Mouse (Mus musculus) frontal cortex, postnatal 36 days (tissue): ENCODE measurements at regions not wholly inside any gene's neighbourhood (a gene's known extent, or its start where the extent isn't known, plus 50 kb on each side); places are given as distances from the start of the nearest gene placed in this dataset.
A peak's percentile ranks its signal among the peaks of the same experiment; 100 is the strongest.
"Not testable (repeated sequence)": the region's sequence is repeated elsewhere in the genome, so short reads cannot be mapped to it uniquely, and the experiment has no call there.

Experiments used
- DNase-seq, 2 experiments: peaks; one replicate each; pipeline ENCODE4 v3.0.0; 2022; ENCODE audit warnings: low spot score in 2 of 2

- peak; percentile 15 for DNase-seq
Measured at GRCm38 (mm10) chr6:7120136-7120535, 164.3 kb downstream of the Sdhaf3 start.

GRCm38 (mm10) chr6:7133042-7133441, 177.2 kb downstream of the Sdhaf3 start:
- DNase-seq = no peak

GRCm38 (mm10) chr6:7134062-7134461, 178.3 kb downstream of the Sdhaf3 start:
- DNase-seq = no peak

- no peak for DNase-seq
Measured at GRCm38 (mm10) chr6:7134888-7135287, 179.1 kb downstream of the Sdhaf3 start.

DNA sequence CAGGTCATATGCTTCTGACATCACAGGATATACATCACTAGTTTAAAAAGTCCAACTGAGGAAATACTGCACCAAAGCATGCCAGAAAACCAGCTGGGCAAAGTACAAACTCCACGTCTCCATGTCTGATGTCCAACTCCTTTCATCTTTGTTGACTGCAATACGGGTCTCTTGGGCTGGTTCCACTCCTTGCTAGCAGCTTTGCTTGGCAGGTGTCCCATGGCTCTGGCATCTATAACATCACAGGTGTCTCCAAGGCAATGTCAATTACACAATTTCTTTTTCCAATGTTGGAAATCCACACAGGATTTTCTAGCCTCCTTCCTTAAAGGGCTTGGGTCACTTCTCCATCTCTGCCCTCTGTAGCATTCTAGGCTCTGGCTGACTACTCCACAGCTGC, 225.9 kb downstream of the Sdhaf3 start:
- no peak for DNase-seq

DNA sequence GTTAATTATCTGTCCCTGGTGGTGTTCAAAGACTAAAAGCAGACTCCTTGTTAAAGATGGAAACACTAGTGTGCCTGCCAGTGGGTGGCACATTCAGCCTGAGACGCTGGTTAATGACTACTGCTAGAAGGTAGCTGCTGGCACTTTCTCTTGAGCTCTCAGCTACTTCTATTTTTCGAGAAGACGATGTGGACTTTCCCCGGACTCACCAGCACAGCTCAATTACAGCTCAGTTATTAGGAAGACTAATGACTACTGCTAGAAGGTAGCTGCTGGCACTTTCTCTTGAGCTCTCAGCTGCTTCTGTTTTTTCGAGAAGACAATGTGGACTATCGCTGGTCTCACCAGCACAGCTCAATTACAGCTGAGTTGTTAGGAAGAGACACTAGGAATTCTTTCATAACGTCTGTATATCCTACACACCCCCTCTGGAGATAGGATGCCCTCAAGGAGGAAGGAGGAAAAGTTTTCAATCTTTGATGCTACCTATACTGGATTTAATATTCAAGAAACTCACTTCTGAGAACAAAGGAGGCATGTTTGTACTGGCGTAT, 243.3 kb downstream of the Sdhaf3 start:
- no peak for DNase-seq

GRCm38 (mm10) chr6:7215880-7216279, 260.1 kb downstream of the Sdhaf3 start:
- peak; percentile 5 for DNase-seq

DNA sequence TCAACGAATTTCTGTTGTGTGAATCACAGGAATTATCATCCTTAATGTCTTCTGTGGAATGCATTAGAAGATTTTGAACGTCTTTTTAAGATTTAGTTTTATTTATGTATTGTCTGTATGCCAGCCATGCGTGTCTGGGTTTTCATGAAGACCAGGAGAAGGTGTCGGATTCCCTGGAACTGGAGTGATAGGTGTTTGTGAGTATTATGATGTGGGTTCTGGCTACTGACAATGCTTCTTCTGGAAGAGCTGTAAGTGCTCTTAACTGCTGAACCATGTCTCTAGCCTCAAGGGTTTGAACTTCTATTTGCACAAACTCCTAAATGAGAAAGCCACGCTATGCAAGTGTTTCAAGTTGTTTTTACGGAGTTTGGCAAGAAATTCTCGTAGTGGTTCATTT, 296.5 kb downstream of the Sdhaf3 start:
- no peak for DNase-seq

GRCm38 (mm10) chr6:7277431-7277830, 277.2 kb upstream of the Tac1 start:
- DNase-seq = no peak

DNA sequence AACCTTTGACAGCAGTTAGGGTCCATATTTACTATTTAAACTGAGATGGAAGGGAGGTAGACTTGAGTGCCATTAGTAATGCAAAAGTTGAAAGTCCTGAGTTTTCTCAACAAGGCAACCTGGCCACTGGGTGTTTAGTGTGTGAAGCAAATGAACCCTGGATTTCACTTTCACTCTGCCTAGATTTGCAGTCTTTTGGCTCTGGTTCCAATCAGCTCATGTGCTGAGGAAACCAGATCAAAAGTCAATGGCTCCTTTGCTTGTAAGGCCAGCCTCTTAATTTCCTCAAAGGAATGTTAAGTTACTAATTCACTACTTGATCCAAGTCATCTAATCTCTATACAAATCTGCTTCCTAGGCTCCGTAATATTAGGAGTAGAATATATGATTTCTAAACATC, 247.7 kb upstream of the Tac1 start:
- DNase-seq = no peak

DNA sequence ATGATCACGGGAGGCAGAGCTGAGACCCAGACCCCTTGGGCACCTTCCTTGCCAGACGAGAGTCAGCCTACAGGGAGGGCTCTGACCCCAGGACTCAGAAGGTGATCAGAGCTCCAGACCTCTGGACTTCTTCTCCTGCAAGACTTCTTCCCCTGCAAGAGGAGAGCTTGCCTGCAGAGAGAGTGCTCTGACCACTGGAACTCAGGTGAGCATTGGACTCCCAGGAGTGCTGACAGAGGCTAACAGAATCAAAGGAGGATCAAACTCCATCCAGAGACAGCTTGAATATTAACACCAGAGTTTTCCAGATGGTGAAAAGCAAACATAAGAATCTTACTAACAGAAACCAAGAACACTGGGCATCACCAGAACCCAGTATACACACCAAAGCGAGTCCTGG, 241.2 kb upstream of the Tac1 start:
- no peak for DNase-seq

DNA sequence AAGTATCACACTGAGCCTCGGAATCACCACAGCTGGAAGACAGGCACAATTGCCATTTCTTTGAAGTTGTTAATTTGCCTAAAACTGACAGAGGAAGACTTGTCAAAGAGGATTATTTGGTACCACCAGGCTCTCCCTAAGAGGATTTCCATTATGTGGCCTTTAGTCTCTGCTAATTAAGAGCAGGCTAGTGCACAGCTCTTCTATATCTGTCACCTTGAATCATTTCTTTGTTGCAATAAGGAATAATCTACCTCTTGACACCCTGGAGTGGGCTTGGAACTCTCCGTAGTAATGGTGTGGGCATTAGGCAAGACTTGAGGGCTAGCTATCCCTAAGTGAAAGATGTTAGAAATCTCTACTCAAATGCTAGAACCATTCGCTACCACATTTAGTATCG, 227.7 kb upstream of the Tac1 start:
- DNase-seq = no peak

GRCm38 (mm10) chr6:7356634-7357033, 198.0 kb upstream of the Tac1 start:
- DNase-seq = no peak

GRCm38 (mm10) chr6:7367166-7367565, 187.5 kb upstream of the Tac1 start:
- no peak for DNase-seq

- no peak for DNase-seq
Measured at GRCm38 (mm10) chr6:7374629-7375028, 180.1 kb upstream of the Tac1 start.

DNA sequence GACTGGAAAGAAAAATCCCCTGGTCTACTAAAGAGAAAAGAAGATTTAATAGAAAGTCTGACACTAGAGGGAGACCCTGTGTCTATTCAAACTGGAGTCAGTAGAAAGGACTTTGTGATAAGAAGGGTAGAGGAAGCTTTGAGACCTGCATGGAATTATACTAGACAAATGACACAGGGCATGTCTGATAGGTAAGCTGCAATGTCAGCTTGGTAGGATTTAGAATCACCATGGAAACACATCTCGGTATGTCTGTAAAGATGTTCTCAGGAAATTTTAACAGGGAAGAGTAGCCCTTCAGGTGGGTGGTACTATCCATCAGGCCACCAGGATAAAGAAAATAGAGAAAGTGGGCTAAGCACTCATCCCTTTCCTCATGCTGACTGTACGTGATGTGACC, 178.8 kb upstream of the Tac1 start:
- DNase-seq = no peak

DNA sequence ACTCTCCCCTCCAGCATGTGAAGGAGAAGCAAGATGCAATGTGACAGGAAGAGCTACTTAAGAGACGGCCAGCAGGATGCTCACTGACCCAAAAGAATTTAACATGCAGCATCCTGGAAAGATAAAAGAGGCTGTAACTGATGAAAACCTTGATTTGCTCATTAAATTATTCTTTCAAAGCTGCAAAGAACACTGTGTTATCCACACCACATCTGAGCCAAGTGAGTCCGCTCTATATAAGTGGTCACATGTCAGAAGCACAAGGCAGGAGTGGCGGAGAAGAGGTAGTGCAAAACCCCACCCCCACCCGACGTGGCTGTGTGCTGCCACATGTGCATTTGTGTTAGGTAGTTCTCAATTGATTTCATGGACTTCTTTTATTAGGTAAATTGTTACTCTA, 176.0 kb upstream of the Tac1 start:
- no peak for DNase-seq

DNA sequence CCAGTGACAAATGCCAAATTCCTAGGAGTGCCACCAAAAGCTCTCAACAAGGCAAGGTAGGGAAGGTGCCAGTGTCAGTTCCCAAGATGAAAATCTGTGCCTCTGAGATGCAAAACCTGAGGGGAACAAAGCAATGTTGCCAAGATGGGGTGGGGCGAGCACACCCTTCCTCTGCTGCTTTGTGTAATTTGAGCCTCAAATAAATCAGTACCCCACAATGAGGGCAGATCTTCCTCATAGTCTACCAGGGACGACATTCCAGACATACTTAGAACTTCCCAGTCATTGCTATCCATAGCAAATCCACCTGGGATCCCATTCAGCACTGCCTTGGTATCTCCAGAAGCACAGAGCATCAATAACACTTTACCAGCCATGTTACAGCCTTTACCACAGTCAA, 129.9 kb upstream of the Tac1 start:
- DNase-seq = no peak

GRCm38 (mm10) chr6:7441725-7442124, 113.0 kb upstream of the Tac1 start:
- DNase-seq = no peak

- not testable (repeated sequence) for DNase-seq
Measured at GRCm38 (mm10) chr6:7442286-7442685, 112.4 kb upstream of the Tac1 start.

DNA sequence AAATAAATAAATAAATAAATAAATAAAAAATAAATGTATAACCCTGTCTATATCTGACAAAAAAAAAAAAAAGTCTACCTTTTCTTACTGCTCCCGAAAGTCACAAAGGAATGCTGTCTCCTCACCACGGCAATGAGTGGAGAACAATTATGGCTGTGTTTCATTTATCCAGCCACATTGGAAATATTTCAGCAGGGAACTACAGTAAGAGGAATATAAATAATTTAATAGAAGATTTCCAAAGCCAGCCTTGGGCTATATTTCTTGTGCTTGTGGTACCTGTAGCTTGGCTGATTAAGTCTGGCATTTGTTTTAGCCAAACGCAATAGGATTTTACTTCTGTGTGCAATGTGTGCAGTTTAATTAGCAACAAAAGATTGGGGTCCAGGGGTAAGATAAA, 98.8 kb upstream of the Tac1 start:
- DNase-seq = no peak

- DNase-seq = no peak
Measured at GRCm38 (mm10) chr6:7463896-7464295, 90.8 kb upstream of the Tac1 start.

- no peak for DNase-seq
Measured at GRCm38 (mm10) chr6:7464346-7464745, 90.3 kb upstream of the Tac1 start.

DNA sequence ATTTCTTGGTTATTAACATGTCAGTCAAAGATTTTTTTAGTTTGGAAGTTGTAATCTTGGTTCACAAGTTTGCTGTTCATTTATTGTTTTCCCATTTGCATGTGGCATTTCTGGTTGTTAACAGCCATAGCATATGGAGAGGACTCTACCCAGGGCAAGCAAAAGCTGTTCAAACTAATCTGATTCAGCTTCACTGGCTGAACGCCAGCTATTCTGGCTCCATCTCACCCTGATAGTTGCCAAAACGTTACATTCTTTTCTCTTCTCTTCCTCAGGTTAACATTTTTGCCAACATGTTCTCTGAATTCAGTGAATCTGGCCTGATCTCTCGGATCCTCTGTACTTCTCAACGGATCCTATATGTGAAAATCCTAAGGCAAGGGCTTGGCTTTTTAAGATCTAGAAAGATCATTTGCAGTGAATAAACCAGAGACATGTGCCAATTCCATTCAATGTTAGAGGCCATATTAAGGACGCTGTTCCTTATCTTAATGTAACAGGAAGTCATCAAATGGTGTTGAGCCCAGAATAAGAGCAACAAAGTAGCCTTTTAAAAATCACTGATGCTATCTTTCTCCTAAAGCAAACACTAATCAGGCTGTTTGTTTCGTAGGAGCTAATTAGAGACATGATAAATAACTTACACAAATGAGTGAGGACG, 82.2 kb upstream of the Tac1 start:
- peak in 1 of 2 experiments; percentile 7 for DNase-seq
